Mouse (Mus musculus): ENCODE measurements around the gene Cog2.

Cog2 gene

DNA sequence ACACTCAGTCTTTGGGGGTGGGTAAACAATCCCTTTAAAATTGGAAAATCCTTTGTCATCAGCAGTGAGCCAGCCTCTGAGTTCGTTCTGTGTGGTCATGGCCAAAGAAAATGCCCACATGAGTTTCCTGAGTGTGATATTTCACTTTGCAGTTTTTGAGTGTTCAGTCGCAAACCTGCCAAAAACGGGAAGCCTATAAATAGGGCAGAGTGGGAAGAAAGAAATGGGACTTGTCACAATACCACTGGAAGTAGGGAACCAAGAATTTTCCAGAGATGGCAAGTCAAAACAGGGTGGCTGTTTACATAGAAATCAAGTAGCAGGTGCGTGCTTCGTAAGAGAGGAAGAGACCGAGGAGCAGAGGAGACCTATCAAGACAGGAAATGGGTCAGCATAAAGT is 4.0 kb upstream of the Cog2 start:
- no peak for DNase-seq (ENCODE audit: low read depth, low spot score)

DNA sequence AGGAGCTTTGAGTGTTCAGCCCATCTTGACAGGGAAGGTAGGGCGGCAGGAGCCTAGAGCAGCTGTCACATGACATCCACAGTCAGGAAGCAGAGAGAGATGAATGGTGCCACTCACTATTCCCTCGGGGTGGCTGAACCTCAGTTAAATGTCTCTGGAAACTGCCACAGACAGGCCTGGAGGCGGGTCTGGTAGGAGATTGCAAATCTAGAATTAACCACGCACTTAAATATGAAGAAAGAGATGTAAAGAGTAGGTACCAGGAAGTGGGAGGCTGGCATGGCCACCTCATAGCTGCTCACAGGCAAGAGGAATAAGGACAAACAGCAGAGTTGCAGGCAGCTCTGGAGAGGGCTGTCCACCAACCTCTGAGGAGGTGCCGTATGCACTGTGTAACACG is 3.4 kb upstream of the Cog2 start:
- DNase-seq (ENCODE audit: low read depth, low spot score) = no peak

GRCm38 (mm10) chr8:124521946-124522345 is 1.4 kb downstream of the Cog2 start:
- DNase-seq (ENCODE audit: low read depth, low spot score) = no peak

GRCm38 (mm10) chr8:124526261-124526660 is 5.7 kb downstream of the Cog2 start:
- no peak for DNase-seq (ENCODE audit: low read depth, low spot score)

DNA sequence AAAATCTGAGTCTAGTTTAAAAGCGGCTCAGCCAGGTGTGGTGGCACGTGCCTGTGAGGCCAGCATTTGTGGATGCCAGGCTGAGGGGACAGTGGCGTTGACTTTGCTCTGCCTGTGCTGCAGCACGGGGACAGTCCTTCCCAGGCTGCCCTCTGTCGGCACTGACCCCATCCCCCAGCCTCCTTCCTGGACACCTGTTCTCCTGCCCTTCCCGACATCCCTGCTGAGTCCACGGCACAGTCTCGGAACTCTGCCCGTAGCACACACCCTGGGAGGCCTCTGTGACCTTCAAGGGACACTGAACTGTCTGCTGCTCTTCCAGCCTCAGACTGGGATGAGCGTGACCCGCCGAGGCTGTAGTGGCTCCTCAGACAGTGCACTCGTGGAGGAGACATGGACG is 9.5 kb downstream of the Cog2 start:
- no peak for DNase-seq (ENCODE audit: low read depth, low spot score)

GRCm38 (mm10) chr8:124530556-124530955 is 10.0 kb downstream of the Cog2 start:
- no peak for DNase-seq (ENCODE audit: low read depth, low spot score)

GRCm38 (mm10) chr8:124530996-124531395 is 10.4 kb downstream of the Cog2 start:
- DNase-seq (ENCODE audit: low read depth, low spot score) = no peak

GRCm38 (mm10) chr8:124532626-124533025 is 12.1 kb downstream of the Cog2 start:
- no peak for DNase-seq (ENCODE audit: low read depth, low spot score)

GRCm38 (mm10) chr8:124535451-124535850 is 14.9 kb downstream of the Cog2 start:
- no peak for DNase-seq (ENCODE audit: low read depth, low spot score)

- DNase-seq (ENCODE audit: low read depth, low spot score) = no peak
These were observed 20.3 kb downstream of the Cog2 start for GRCm38 (mm10) chr8:124540906-124541305.

DNA sequence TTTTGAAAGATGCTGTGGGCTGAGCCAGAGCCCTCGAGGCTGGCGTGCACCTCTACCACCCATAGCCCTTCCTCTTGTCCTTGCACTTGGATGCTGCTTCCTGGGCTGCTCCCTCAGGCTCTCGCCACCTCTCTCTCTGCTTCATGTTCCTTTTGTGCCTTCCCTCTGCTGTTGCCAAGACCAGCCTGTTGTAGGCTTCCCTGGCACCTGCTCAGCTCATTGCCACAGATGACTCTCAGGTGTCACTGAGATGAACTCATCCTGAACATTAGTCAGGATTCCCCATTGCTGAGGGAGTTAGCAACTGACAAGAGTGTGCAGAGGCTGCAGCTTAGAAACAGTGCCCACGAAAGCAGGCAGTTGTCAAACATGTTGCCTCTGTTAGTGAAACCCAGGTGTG is 21.4 kb downstream of the Cog2 start:
- DNase-seq (ENCODE audit: low read depth, low spot score) = no peak

DNA sequence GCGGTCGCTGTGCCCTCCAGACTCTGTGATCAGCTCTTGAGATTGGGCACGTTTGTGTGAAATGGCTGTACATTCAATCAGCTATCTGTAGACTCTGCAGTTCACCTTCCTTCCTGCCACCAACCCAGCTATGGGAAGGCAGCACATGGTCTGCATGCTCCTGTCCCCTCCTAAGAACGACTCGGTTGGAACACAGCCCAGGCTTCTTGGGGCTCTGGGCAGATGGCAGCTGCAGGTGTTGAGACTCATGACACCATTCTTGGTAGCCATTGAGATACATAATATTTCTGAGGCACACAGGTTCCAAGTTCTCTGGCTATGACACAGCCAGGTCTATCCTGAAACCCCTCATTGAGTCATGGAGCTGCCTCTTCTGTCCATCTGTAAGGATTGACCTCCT is 22.7 kb downstream of the Cog2 start:
- DNase-seq (ENCODE audit: low read depth, low spot score) = no peak

DNA sequence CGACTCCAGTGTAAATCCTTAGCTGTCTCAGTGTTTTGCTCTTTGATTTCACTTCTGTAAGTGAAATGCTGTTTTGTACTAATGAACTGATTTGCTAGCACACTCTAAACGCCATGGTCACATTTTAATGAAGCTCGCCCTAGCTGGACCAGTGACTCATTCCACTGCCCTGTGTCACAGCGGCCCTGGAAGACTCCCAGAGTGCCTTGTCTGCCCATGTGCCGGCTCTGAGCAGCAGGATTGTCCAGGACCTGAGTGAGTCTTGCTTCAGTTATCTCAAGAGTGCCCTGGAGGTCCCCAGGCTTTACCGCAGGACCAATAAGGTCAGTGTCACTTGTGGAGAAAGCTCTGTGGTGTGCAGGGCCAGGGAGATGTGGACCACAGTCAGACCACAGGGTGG is 25.8 kb downstream of the Cog2 start:
- no peak for DNase-seq (ENCODE audit: low read depth, low spot score)

DNA sequence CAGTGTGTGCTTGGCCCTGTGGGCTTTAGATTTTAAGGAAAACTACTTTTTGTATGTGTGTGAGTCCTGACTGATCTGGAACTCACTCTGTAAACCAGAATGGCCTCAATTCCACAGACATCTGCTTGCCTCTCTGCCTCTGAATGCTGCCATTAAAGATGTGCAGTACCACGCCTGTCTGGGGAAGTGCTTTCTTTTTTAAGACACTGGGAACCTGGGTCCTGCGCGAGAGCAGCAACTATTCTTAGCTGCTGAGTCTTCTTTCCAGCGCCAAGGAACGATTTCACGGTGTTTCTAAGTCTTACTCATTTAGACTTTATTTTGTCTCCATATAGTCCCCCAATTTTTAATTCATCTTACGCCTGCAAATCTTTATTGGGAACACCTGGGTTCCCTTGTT is 26.2 kb downstream of the Cog2 start:
- no peak for DNase-seq (ENCODE audit: low read depth, low spot score)

DNA sequence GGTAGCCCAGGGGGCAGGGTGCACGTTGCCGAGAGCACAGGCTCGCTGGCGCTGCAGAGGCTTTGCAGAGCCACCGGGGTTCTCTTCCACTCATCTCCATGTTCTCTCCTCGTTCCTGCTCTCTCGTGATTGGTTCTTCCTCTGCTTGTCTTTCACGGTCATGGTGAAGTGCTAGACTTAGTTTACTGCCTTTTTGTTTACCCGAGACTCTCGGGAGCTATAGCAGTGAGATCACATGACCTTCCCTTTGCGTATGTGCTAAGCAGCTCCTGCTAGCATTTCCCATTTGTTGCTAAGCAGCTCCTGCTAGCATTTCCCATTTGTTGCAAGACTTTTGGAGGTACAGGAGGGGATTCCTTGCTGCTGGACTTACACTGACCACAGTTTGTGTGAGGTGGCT is 26.7 kb downstream of the Cog2 start:
- DNase-seq (ENCODE audit: low read depth, low spot score) = no peak

- no peak for DNase-seq (ENCODE audit: low read depth, low spot score)
These were observed 27.6 kb downstream of the Cog2 start for GRCm38 (mm10) chr8:124548187-124548586.

DNA sequence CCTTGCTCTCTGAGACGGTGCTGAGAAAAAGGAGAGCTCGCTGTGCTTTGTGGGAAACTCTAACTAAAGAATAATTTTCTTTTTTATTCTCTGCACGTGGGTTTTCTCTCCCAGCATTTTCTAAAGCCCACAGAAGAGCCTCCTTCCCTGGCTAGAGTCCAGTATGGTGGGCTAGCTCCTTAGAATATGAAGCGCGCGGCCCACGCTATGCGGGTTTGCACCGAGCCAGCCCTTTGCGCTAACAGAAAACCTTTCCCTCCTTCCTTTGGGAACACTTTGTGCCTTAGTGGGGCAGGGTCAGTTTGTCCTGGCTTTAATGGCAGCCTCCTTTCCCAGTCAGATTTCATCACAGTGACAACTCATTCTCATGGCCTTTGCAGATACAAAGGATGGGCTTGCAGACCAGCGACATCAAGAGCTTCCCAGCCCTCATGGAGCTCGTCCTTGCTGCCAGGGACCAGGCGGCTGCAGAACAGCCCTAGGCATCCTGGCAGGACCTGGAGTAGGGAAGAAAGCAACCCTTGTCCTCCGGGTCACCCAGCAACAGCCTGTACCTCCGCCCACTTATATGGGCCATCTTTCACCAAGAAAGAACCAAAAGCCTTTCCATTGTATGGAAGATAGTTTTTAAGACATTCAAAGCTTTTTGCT is 30.6 kb downstream of the Cog2 start:
- no peak for DNase-seq (ENCODE audit: low read depth, low spot score)

- DNase-seq (ENCODE audit: low read depth, low spot score) = no peak
These were observed 34.7 kb downstream of the Cog2 start for GRCm38 (mm10) chr8:124555113-124555750.

GRCm38 (mm10) chr8:124556164-124556563 is 35.6 kb downstream of the Cog2 start:
- DNase-seq (ENCODE audit: low read depth, low spot score) = no peak

DNA sequence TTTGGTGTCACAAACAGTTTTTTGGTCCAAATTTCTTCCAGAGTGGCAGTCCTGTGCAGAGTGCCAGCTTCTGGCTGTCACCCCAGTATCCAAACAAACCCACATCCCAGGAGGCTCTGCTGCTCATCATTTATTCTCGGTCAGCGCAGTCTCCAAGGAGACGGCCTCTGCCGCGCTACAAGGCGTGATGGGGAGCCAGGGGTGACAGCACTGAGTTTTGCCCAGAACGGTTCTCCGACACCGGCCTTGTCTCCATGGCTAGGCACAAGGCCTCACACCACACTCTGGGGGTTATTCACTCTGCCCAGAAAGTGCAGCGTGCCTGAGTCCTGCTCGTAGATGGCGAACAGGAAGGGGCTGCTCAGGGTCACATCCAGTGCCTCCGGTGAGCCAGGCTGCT is 36.1 kb downstream of the Cog2 start:
- DNase-seq (ENCODE audit: low read depth, low spot score) = no peak

DNA sequence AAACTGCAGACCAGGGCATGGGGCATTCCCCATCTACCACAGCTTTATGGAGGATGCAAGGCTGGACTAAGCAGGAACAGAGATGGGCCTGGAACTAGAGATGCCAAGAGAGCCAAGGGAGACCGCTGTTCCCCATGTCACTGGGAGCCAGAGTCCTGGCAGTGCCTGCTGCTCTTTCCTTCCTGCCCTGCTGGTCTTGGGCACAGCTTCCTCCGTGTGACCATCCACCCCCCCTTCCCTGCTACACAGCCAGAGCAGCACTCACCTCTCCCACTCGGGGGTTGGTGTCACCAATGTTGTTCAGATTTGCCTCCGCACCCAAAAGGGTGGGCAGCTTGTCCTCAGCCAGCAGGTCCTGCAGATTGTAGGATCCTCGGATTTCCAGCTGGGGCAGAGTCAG is 36.9 kb downstream of the Cog2 start:
- no peak for DNase-seq (ENCODE audit: low read depth, low spot score)

- DNase-seq (ENCODE audit: low read depth, low spot score) = no peak
These were observed 46.6 kb downstream of the Cog2 start for GRCm38 (mm10) chr8:124567126-124567525.

DNA sequence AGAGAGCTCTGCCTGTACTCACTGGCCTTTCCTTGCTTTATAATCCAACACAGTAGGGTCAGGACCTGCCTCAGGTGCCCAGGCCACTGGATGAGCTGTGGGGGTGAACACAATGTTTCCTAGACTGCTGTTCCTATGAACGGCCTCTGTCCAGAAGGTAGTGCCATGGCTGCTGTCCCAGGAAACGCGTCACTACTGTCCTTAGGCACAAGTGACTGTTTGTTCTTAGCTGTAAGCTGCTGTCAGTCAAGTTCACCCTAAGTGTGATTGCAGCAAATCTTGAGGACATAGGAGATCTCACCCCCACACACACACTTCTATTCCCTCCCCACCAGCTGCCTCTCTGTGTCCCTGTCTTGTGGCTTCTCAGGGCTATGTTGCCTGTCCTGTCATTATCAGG is 47.0 kb downstream of the Cog2 start:
- no peak for DNase-seq (ENCODE audit: low read depth, low spot score)

DNA sequence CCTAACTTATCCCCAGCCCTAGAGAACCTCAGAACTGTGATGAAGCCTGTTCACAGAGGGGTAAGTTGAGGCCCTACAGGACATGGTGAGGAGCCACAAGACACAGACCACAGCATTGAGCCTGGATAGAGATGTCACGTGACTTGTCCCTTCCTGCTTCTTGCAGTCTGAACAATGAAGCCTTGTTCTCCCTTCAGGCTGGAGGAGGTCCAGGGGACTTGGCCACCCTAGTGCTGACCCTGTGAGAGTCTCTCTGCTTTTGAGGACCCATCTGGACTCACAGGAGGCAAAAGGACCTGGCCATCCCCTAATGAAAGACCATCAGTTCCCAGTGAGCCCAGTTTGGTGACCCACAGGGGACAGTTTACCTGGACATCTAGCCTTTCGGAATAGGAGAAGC is 48.5 kb downstream of the Cog2 start:
- no peak for DNase-seq (ENCODE audit: low read depth, low spot score)
